Mouse (Mus musculus): Measurements from ENCODE around the gene Dnajc30. TPM values are rescaled to one million over a fixed set of nuclear protein-coding genes. Genes with fewer than 3 reads are reported as not detected.

The Dnajc30 gene
- polyA plus RNA-seq, 1 experiment from 2014 or later, result 36.3 TPM

- Histone ChIP-seq H3K9ac (no peak overlapping the region), H3K4me1 (peaks cover 21% of the 10 kb centered on the region), H3K27me3 (peaks cover 51% of the 10 kb centered on the region), H3K36me3 (no peaks in the 10 kb centered on the region), H3K9me3 (replicated peaks) (no peaks in the 10 kb centered on the region), H3K4me3 (replicated peaks) (no peak overlapping the region), H3K4me2 (replicated peaks) (no peak overlapping the region), H3K27ac (replicated peaks) (no peak overlapping the region)
- 64% methylated on average over 6 of the region's 6 CpGs for WGBS
- no peak for ATAC-seq (ENCODE audit: insufficient number of reproducible peaks, low FRiP score, low TSS enrichment, low read depth)
These were observed 46.0 kb downstream of the Dnajc30 start for GRCm38 (mm10) chr5:135109976-135110375.

DNA sequence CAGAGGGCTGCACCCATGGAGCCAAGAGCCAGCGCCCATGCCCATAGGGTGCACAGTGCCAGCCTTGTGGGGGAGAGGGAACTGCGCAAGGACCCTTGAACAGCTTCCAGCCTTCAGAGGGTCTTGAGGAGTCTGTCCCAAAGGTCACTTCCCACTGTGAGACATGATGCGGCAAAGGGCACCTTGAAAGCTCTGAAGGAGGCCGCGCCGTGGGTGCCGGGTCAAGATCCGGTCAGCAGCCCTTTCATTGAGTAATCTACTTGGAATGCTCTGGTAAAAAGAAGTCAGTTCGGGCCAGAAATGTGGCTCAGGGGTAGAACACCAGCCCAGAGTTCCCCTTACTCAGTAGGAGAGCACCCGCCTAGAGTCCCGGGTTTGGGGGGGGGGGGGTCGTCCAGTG lies 49.8 kb downstream of the Dnajc30 start:
- 85% methylated on average over 12 of the region's 12 CpGs for WGBS
- Histone ChIP-seq H3K9me3 (replicated peaks) (no peaks in the 10 kb centered on the region), H3K4me2 (replicated peaks) (no peak overlapping the region), H3K36me3 (no peaks in the 10 kb centered on the region), H3K4me3 (replicated peaks) (no peak overlapping the region), H3K9ac (no peak overlapping the region), H3K4me1 (peaks cover 3% of the 10 kb centered on the region; the same call in 1 of the 2 replicates), H3K27me3 (peaks cover 15% of the 10 kb centered on the region), H3K27ac (replicated peaks) (no peak overlapping the region)
- ATAC-seq (ENCODE audit: insufficient number of reproducible peaks, low FRiP score, low TSS enrichment, low read depth), result no peak

GRCm38 (mm10) chr5:135115241-135115640 lies 51.2 kb downstream of the Dnajc30 start:
- 84% methylated on average over 8 of the region's 8 CpGs for WGBS
- 0 out of 2 replicates have a peak, but pooled peaks cover 2% of the 10 kb centered on the region for H3K27me3 ChIP-seq
- ATAC-seq (ENCODE audit: insufficient number of reproducible peaks, low FRiP score, low TSS enrichment, low read depth), result no peak
- peaks cover 3% of the 10 kb centered on the region; the same call in 1 of the 2 replicates for H3K4me1 ChIP-seq
- no peak overlapping the region for H3K9ac ChIP-seq
- no peak overlapping the region for H3K4me3 ChIP-seq (replicated peaks)
- H3K36me3 ChIP-seq, result no peaks in the 10 kb centered on the region
- no peak overlapping the region for H3K4me2 ChIP-seq (replicated peaks)
- no peak overlapping the region for H3K27ac ChIP-seq (replicated peaks)
- no peaks in the 10 kb centered on the region for H3K9me3 ChIP-seq (replicated peaks)

Other genes with a start within 250 kb of the Dnajc30 start
- gene Tmem270, start 157.5 kb upstream of the Dnajc30 start, polyA plus RNA-seq (2015; fragmentation: Nextera tagmentation; extraction: Ambion mirVana), result not detected in 2 replicates
- gene Cldn13, start 148.7 kb upstream of the Dnajc30 start, polyA plus RNA-seq (2015; fragmentation: Nextera tagmentation; extraction: Ambion mirVana), result 0.16 TPM in 1 of 2 replicates, not detected in the other
- gene Mettl27, start 131.8 kb upstream of the Dnajc30 start, polyA plus RNA-seq (2015; fragmentation: Nextera tagmentation; extraction: Ambion mirVana), result 20.1 and 20.4 TPM in 2 replicates
- 40.7 and 52.1 TPM in 2 replicates for gene Cldn4, start 117.3 kb upstream of the Dnajc30 start, polyA plus RNA-seq (2015; fragmentation: Nextera tagmentation; extraction: Ambion mirVana)
- 39.7 and 50.9 TPM in 2 replicates for gene Cldn3, start 78.0 kb upstream of the Dnajc30 start, polyA plus RNA-seq (2015; fragmentation: Nextera tagmentation; extraction: Ambion mirVana)
- 66.0 and 68.9 TPM in 2 replicates for gene Abhd11, start 55.0 kb upstream of the Dnajc30 start, polyA plus RNA-seq (2015; fragmentation: Nextera tagmentation; extraction: Ambion mirVana)
- gene Stx1a, start 40.7 kb upstream of the Dnajc30 start, polyA plus RNA-seq (2015; fragmentation: Nextera tagmentation; extraction: Ambion mirVana), result 16.2 and 19.7 TPM in 2 replicates
- gene Bud23, start 757 bp downstream of the Dnajc30 start, polyA plus RNA-seq (2015; fragmentation: Nextera tagmentation; extraction: Ambion mirVana), result 102 and 115 TPM in 2 replicates
- gene Vps37d, start 14.1 kb downstream of the Dnajc30 start, polyA plus RNA-seq (2015; fragmentation: Nextera tagmentation; extraction: Ambion mirVana), result 12.6 and 12.9 TPM in 2 replicates
- 0.80 and 1.4 TPM in 2 replicates for gene Mlxipl, start 25.7 kb downstream of the Dnajc30 start, polyA plus RNA-seq (2015; fragmentation: Nextera tagmentation; extraction: Ambion mirVana)
- gene Tbl2, start 85.5 kb downstream of the Dnajc30 start, polyA plus RNA-seq (2015; fragmentation: Nextera tagmentation; extraction: Ambion mirVana), result 25.9 and 28.3 TPM in 2 replicates
- gene Bcl7b, start 104.1 kb downstream of the Dnajc30 start, polyA plus RNA-seq (2015; fragmentation: Nextera tagmentation; extraction: Ambion mirVana), result 48.9 and 51.2 TPM in 2 replicates
- 36.2 and 42.4 TPM in 2 replicates for gene Baz1b, start 123.1 kb downstream of the Dnajc30 start, polyA plus RNA-seq (2015; fragmentation: Nextera tagmentation; extraction: Ambion mirVana)
- 16.0 and 16.2 TPM in 2 replicates for gene Fzd9, start 187.0 kb downstream of the Dnajc30 start, polyA plus RNA-seq (2015; fragmentation: Nextera tagmentation; extraction: Ambion mirVana)